Mouse (Mus musculus) intestine, postnatal 0 days (tissue): ENCODE data around the gene Snapc5. TPM values are rescaled to one million over a fixed set of nuclear protein-coding genes. Genes with fewer than 3 reads are reported as not detected.
"Not testable (repeated sequence)": the region's sequence is repeated elsewhere in the genome, so short reads cannot be mapped to it uniquely, and the experiment has no call there.

Experiments used
- ATAC-seq: fragments of 200-750 bp; cut with Nextera tagmentation; 2 replicates; pipeline ENCODE4 v1.8.0; 2017; ENCODE audit warnings: mild to moderate bottlenecking, moderate TSS enrichment, moderate library complexity
- H3K27ac ChIP-seq: fragments of 300-500 bp; sonication (generic); 2 replicates; pipeline ENCODE4 v1.5.1; 2014; ENCODE audit warnings: mild to moderate bottlenecking, low read depth, low read length, moderate library complexity
- H3K27me3 ChIP-seq: fragments of 300-500 bp; sonication (generic); replicated peaks from 2 replicates; pipeline ENCODE4 v1.6.1; 2014; ENCODE audit warnings: low read length, mixed read lengths; ENCODE audit not compliant: control insufficient read depth, insufficient read depth
- H3K36me3 ChIP-seq: fragments of 300-500 bp; sonication (generic); 2 replicates; pipeline ENCODE4 v1.6.1; 2014; ENCODE audit warnings: mild to moderate bottlenecking, moderate library complexity; ENCODE audit not compliant: control insufficient read depth, insufficient read depth
- H3K4me1 ChIP-seq: fragments of 300-500 bp; sonication (generic); replicated peaks from 2 replicates; pipeline ENCODE4 v1.6.1; 2014; ENCODE audit warnings: antibody characterized with exemption, low read length, mixed read lengths; ENCODE audit not compliant: control insufficient read depth, insufficient read depth
- H3K4me2 ChIP-seq: fragments of 300-500 bp; sonication (generic); replicated peaks from 2 replicates; pipeline ENCODE4 v1.6.1; 2014; ENCODE audit warnings: low read depth, mild to moderate bottlenecking, moderate library complexity
- H3K4me3 ChIP-seq: fragments of 300-500 bp; sonication (generic); 2 replicates; pipeline ENCODE4 v1.5.1; 2014; ENCODE audit warnings: low read depth, low read length
- H3K9ac ChIP-seq: fragments of 300-500 bp; sonication (generic); 2 replicates; pipeline ENCODE4 v1.6.1; 2014; ENCODE audit warnings: mild to moderate bottlenecking, low read depth, low read length
- H3K9me3 ChIP-seq: fragments of 300-500 bp; sonication (generic); 2 replicates; pipeline ENCODE4 v1.6.1; 2016; ENCODE audit warnings: mixed run types; ENCODE audit not compliant: control insufficient read depth
- CTCF ChIP-seq: sonication (generic); IDR thresholded peaks from 2 replicates; pipeline ENCODE4 v1.5.1; 2016; ENCODE audit warnings: low read depth, mild to moderate bottlenecking, control low read depth, antibody characterized with exemption, moderate library complexity
- WGBS: fragments of 180-500 bp; shearing (Covaris S2); extraction: QIAGEN DNeasy Blood & Tissue Kit; methylation state at CpG from one replicate; pipeline ENCODE4 v1.1.7; 2014; 5-methylcytosine and 5-hydroxymethylcytosine counted together
- polyA plus RNA-seq: library from polyadenylated mRNA; unstranded; fragments of >200 nt; fragmentation: Nextera tagmentation; extraction: Ambion mirVana; gene quantifications from 2 replicates; pipeline ENCODE4 v1.2.1, GENCODE M21; 2015

Snapc5 gene
- polyA plus RNA-seq, 1 experiment from 2014 or later, result 32.9 TPM

GRCm38 (mm10) chr9:64175378-64175777 lies 3.7 kb upstream of the Snapc5 start:
- H3K27me3 ChIP-seq, result no peaks in the 10 kb centered on the region
- no peak overlapping the region; the same call in 1 of the 2 replicates for H3K4me2 ChIP-seq
- TF ChIP-seq CTCF, result no peak
- H3K4me1 ChIP-seq, result peaks cover 4% of the 10 kb centered on the region; the same call in 1 of the 2 replicates
- ATAC-seq, result no peak
- WGBS, result 81% methylated on average over 11 of the region's 11 CpGs
- no peak overlapping the region for H3K9ac ChIP-seq
- peaks cover 34% of the 10 kb centered on the region for H3K36me3 ChIP-seq
- 0 out of 2 replicates have a peak overlapping the region, but pooled peaks have one; percentile 7 for H3K27ac ChIP-seq
- H3K9me3 ChIP-seq, result no peaks in the 10 kb centered on the region
- H3K4me3 ChIP-seq, result no peak overlapping the region

GRCm38 (mm10) chr9:64178610-64178973 lies 482 bp upstream of the Snapc5 start:
- Histone ChIP-seq H3K9ac (peak overlapping the region; percentile 67), H3K4me3 (peak overlapping the region; percentile 70)
- WGBS, result 38% methylated on average over 3 of the region's 3 CpGs

GRCm38 (mm10) chr9:64183295-64183694 lies 4.2 kb downstream of the Snapc5 start:
- not testable (repeated sequence) for H3K4me3 ChIP-seq, H3K4me2 ChIP-seq, H3K9me3 ChIP-seq, H3K4me1 ChIP-seq, H3K9ac ChIP-seq, H3K27ac ChIP-seq, H3K27me3 ChIP-seq, ATAC-seq
- 94% methylated on average over 5 of the region's 5 CpGs for WGBS
- H3K36me3 ChIP-seq, result peaks cover 50% of the 10 kb centered on the region

More at GRCm38 (mm10) chr9:64178610-64178973, 482 bp upstream of the Snapc5 start:
- no peaks in the 10 kb centered on the region for H3K27me3 ChIP-seq
- peaks cover 4% of the 10 kb centered on the region; the same call in 1 of the 2 replicates for H3K4me1 ChIP-seq
- peak overlapping the region; percentile 87 for H3K27ac ChIP-seq
- H3K4me2 ChIP-seq, result peak overlapping the region; percentile 71
- peaks cover 52% of the 10 kb centered on the region for H3K36me3 ChIP-seq
- TF ChIP-seq CTCF, result peak; percentile 62
- no peaks in the 10 kb centered on the region for H3K9me3 ChIP-seq
- peak; percentile 40 for ATAC-seq

GRCm38 (mm10) chr9:64184166-64184840 lies 5.2 kb downstream of the Snapc5 start:
- TF ChIP-seq CTCF, result no peak
- H3K27me3 ChIP-seq, result no peaks in the 10 kb centered on the region
- no peak for ATAC-seq
- no peak overlapping the region for H3K9ac ChIP-seq
- H3K27ac ChIP-seq, result no peak overlapping the region
- peaks cover 59% of the 10 kb centered on the region for H3K36me3 ChIP-seq
- H3K4me2 ChIP-seq, result no peak overlapping the region
- 90% methylated on average over 5 of the region's 5 CpGs for WGBS
- H3K9me3 ChIP-seq, result no peaks in the 10 kb centered on the region
- 0 out of 2 replicates have a peak, but pooled peaks cover 4% of the 10 kb centered on the region for H3K4me1 ChIP-seq
- no peak overlapping the region for H3K4me3 ChIP-seq

- Histone ChIP-seq H3K9me3 (no peaks in the 10 kb centered on the region), H3K4me1 (0 out of 2 replicates have a peak, but pooled peaks cover 4% of the 10 kb centered on the region), H3K4me2 (no peak overlapping the region), H3K4me3 (no peak overlapping the region), H3K9ac (no peak overlapping the region), H3K36me3 (peaks cover 55% of the 10 kb centered on the region), H3K27ac (no peak overlapping the region), H3K27me3 (no peaks in the 10 kb centered on the region)
- no peak for ATAC-seq
- WGBS, result 76% methylated on average over 1 of the region's 1 CpGs
- no peak for TF ChIP-seq CTCF
These were observed 14.8 kb downstream of the Snapc5 start for GRCm38 (mm10) chr9:64193879-64194278.

- Histone ChIP-seq H3K4me2 (no peak overlapping the region), H3K36me3 (peaks cover 41% of the 10 kb centered on the region), H3K4me1 (peaks cover 4% of the 10 kb centered on the region; the same call in 1 of the 2 replicates), H3K27me3 (no peaks in the 10 kb centered on the region), H3K27ac (no peak overlapping the region), H3K9ac (no peak overlapping the region), H3K9me3 (no peaks in the 10 kb centered on the region), H3K4me3 (no peak overlapping the region)
- TF ChIP-seq CTCF, result no peak
- WGBS, result 70% methylated on average over 4 of the region's 4 CpGs
- ATAC-seq, result no peak
These were observed 16.5 kb downstream of the Snapc5 start for GRCm38 (mm10) chr9:64195554-64195953.
